Mouse (Mus musculus): ENCODE results near the gene Fgf7.

GRCm38 (mm10) chr2:126014989-126015710, 19.3 kb upstream of the Fgf7 start:
- no peak for TF ChIP-seq CTCF (IDR thresholded peaks at IDR 0.05; ENCODE audit: borderline replicate concordance, insufficient read depth, low read depth, low read length)
- TF ChIP-seq POLR2A (IDR thresholded peaks at IDR 0.05; ENCODE audit: borderline replicate concordance, insufficient read depth, low read length), result no peak
